Mouse (Mus musculus) midbrain, embryonic 15.5 days (tissue): Measurements from ENCODE around the gene Gbp9. TPM values are rescaled to one million over a fixed set of nuclear protein-coding genes. Genes with fewer than 3 reads are reported as not detected.
"Not testable (repeated sequence)": the region's sequence is repeated elsewhere in the genome, so short reads cannot be mapped to it uniquely, and the experiment has no call there.

ENCODE experiments used
- ATAC-seq: fragments of 200-750 bp; cut with Nextera tagmentation; replicated peaks from 2 replicates; pipeline ENCODE4 v1.8.0; 2017; ENCODE audit warnings: moderate TSS enrichment
- H3K27ac ChIP-seq: fragments of 300-500 bp; sonication (generic); 2 replicates; pipeline ENCODE4 v1.5.1; 2015; ENCODE audit warnings: mild to moderate bottlenecking, inconsistent platforms
- H3K27me3 ChIP-seq: fragments of 300-500 bp; sonication (generic); replicated peaks from 2 replicates; pipeline ENCODE4 v1.6.1; 2015; ENCODE audit warnings: inconsistent platforms
- H3K36me3 ChIP-seq: fragments of 300-500 bp; sonication (generic); replicated peaks from 2 replicates; pipeline ENCODE4 v1.6.1; 2015; ENCODE audit warnings: inconsistent platforms
- H3K4me1 ChIP-seq: fragments of 300-500 bp; sonication (generic); 2 replicates; pipeline ENCODE4 v1.6.1; 2015; ENCODE audit warnings: inconsistent platforms
- H3K4me2 ChIP-seq: fragments of 300-500 bp; sonication (generic); 2 replicates; pipeline ENCODE4 v1.6.1; 2015; ENCODE audit warnings: inconsistent platforms, mild to moderate bottlenecking, moderate library complexity
- H3K4me3 ChIP-seq: fragments of 300-500 bp; sonication (generic); 2 replicates; pipeline ENCODE4 v1.5.1; 2015; ENCODE audit warnings: mild to moderate bottlenecking, inconsistent platforms
- H3K9ac ChIP-seq: fragments of 300-500 bp; sonication (generic); 2 replicates; pipeline ENCODE4 v1.6.1; 2015; ENCODE audit warnings: mild to moderate bottlenecking, inconsistent platforms
- H3K9me3 ChIP-seq: fragments of 300-500 bp; sonication (generic); 2 replicates; pipeline ENCODE4 v1.6.1; 2016; ENCODE audit warnings: inconsistent platforms
- WGBS: fragments of 180-500 bp; shearing (Covaris S2); methylation state at CpG from one replicate; pipeline ENCODE4 v1.1.7; 2015; ENCODE audit warnings: mixed read lengths; 5-methylcytosine and 5-hydroxymethylcytosine counted together
- polyA plus RNA-seq: library from polyadenylated mRNA; unstranded; fragments of >200 nt; fragmentation: Nextera tagmentation; extraction: Ambion mirVana; gene quantifications from 2 replicates; pipeline ENCODE4 v1.2.1, GENCODE M21; 2015

Gbp9 gene
- 1.6 and 2.1 TPM in 2 replicates for polyA plus RNA-seq

GRCm38 (mm10) chr5:105139409-105140088 is at the start of gene Gbp9, which contains the start of the genes Gbp8 and Gbp4:
Gbp9 (minus strand) TSS chr5:105139539.
Gbp8 (minus strand) TSS chr5:105139540.
Gbp4 (minus strand) TSS chr5:105139586.
- not testable (repeated sequence) for ATAC-seq, H3K27me3 ChIP-seq, H3K27ac ChIP-seq, H3K4me1 ChIP-seq, H3K9me3 ChIP-seq, H3K4me3 ChIP-seq, H3K9ac ChIP-seq, H3K4me2 ChIP-seq, H3K36me3 ChIP-seq
- WGBS = 20% methylated on average over 2 of the region's 2 CpGs

DNA sequence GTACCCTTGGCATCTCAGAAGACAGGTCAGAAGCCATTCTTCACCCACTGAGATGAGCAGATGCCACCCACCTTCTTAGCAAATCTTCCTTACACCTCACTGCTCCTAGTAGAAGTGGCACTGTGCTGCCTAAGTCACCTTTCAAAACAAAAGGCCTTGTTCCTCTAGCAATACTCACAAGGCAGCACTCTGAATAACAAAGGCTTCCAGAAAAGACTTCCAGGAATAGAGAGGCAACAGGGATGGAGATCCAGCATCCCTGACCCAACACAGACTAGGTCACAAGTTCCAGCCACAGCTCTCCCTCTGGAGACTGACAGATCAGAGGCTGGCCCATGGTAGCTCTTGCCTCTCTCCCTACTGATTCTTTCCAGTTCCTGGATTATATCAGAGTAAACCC is 42.1 kb upstream of the Gbp9 start:
- no peak for ATAC-seq
- no peaks in the 10 kb centered on the region for H3K36me3 ChIP-seq
- H3K4me2 ChIP-seq = no peak overlapping the region
- no peak overlapping the region for H3K27ac ChIP-seq
- H3K4me3 ChIP-seq = no peak overlapping the region
- H3K9ac ChIP-seq = no peak overlapping the region
- H3K9me3 ChIP-seq = no peaks in the 10 kb centered on the region
- no peaks in the 10 kb centered on the region for H3K27me3 ChIP-seq
- no peaks in the 10 kb centered on the region for H3K4me1 ChIP-seq

DNA sequence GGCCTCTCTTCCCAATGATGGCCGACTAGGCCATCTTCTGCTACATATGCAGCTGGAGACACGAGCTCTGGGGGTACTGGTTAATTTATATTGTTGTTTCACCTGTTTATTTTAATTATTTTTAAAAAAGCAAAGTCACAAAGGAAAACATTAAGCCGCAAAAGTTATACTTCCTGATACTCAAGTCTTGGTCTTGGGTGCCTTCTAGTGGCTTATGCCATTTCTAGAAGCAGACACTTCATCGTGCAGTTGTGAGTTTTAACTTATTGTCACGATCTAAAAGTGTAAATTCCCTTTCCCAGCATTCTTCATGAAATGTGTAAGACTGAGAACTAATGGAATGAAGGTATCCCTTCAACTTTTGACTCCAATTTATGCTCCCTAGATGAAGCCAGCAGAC is 17.2 kb upstream of the Gbp9 start:
- Histone ChIP-seq H3K27me3 (no peaks in the 10 kb centered on the region), H3K27ac (no peak overlapping the region), H3K9ac (no peak overlapping the region), H3K36me3 (no peaks in the 10 kb centered on the region), H3K4me2 (no peak overlapping the region), H3K4me1 (no peaks in the 10 kb centered on the region), H3K9me3 (no peaks in the 10 kb centered on the region), H3K4me3 (no peak overlapping the region)
- ATAC-seq = no peak
- 88% methylated on average over 5 of the region's 5 CpGs for WGBS

DNA sequence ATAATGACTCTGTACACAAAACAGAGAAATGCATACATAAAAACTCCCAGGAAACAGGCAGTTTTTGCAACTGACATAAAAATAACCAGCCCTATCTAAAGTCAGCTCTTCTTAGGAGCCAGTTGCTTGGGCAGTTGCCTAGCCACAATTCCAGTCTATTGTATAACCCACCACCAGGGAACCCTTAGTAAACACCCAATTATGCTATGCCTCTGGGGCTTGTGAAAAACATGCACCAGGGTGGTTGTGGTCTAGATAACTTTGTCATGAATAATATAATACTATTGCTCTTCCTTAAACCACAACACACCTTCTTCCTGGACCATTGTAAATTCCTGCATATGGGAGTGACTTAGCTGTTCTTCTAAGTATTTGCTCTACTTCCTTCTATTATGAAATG is 14.7 kb upstream of the Gbp9 start:
- Histone ChIP-seq H3K4me3 (no peak overlapping the region), H3K9ac (no peak overlapping the region), H3K9me3 (no peaks in the 10 kb centered on the region), H3K4me2 (no peak overlapping the region), H3K4me1 (no peaks in the 10 kb centered on the region), H3K27me3 (no peaks in the 10 kb centered on the region), H3K36me3 (no peaks in the 10 kb centered on the region), H3K27ac (no peak overlapping the region)
- no peak for ATAC-seq

DNA sequence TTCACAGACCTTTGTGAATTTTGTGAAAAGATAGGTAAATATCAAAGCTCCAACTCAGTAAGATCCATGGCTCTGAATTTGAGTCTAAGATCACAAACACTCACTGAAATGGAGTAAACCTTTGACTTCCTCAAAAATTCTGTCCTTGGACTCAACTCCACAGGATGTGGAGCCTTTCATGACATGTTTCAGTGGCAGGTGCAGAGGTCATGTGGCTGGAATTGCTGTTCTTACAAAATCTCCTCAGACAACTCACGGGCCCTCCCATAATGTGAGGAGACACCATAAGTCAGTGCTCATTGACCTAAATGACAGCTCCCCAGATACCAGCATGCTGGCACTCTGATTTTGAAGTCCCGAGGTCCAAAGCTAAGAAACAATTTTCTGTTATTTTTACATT is 8.7 kb upstream of the Gbp9 start:
- H3K4me3 ChIP-seq, H3K36me3 ChIP-seq, ATAC-seq, H3K4me1 ChIP-seq, H3K27me3 ChIP-seq, H3K9ac ChIP-seq, H3K9me3 ChIP-seq, H3K27ac ChIP-seq, H3K4me2 ChIP-seq: not testable (repeated sequence)
- WGBS = 75% methylated on average over 2 of the region's 2 CpGs

DNA sequence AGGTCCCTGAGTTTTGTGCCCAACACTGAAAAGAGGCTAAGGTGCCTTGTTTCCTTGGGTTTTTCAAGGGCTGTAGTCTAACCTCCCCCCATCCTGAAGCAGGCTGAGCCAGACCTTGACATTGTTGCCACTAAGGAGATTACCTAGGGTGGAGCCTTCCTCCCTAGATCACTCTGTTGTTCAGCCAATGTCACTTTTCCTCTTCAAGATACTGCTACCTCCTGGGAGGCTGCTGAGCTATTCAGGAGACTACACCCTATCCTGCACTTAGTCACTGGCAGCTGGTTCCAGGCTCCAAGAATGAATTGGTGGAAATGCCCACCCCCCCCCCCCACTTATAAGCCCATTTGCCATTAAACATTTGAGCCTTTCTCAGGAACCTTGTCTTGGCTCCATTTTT is 7.1 kb upstream of the Gbp9 start:
- H3K36me3 ChIP-seq = no peaks in the 10 kb centered on the region
- no peak overlapping the region for H3K9ac ChIP-seq
- no peak for ATAC-seq

DNA sequence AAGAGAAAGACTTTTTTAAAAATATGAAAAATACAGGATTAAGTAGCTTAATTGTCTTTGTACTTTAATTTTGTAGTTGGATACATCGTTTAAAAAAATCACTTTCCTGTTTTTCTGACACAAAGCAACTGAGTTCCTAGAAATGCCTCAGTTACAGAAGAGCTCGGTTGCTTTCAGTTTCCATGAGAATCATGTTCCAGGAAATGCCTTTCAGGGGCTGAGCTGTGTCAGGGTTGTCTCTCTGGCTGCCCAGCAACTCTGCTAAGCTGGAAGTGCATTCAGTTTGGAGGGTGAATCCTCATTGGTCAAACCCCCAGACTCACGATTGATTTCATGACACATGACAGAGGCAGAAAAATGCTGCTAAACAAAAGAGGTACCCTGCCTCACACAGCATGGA is 6.4 kb upstream of the Gbp9 start:
- WGBS = 46% methylated on average over 3 of the region's 3 CpGs
- H3K36me3 ChIP-seq, H3K9ac ChIP-seq, H3K9me3 ChIP-seq, H3K4me2 ChIP-seq, ATAC-seq, H3K4me3 ChIP-seq, H3K4me1 ChIP-seq, H3K27me3 ChIP-seq, H3K27ac ChIP-seq: not testable (repeated sequence)

More for the DNA sequence above, 7.1 kb upstream of the Gbp9 start:
- no peak overlapping the region for H3K27ac ChIP-seq
- no peaks in the 10 kb centered on the region for H3K9me3 ChIP-seq
- H3K27me3 ChIP-seq = no peaks in the 10 kb centered on the region
- H3K4me3 ChIP-seq = no peak overlapping the region
- H3K4me2 ChIP-seq = no peak overlapping the region
- no peaks in the 10 kb centered on the region for H3K4me1 ChIP-seq

DNA sequence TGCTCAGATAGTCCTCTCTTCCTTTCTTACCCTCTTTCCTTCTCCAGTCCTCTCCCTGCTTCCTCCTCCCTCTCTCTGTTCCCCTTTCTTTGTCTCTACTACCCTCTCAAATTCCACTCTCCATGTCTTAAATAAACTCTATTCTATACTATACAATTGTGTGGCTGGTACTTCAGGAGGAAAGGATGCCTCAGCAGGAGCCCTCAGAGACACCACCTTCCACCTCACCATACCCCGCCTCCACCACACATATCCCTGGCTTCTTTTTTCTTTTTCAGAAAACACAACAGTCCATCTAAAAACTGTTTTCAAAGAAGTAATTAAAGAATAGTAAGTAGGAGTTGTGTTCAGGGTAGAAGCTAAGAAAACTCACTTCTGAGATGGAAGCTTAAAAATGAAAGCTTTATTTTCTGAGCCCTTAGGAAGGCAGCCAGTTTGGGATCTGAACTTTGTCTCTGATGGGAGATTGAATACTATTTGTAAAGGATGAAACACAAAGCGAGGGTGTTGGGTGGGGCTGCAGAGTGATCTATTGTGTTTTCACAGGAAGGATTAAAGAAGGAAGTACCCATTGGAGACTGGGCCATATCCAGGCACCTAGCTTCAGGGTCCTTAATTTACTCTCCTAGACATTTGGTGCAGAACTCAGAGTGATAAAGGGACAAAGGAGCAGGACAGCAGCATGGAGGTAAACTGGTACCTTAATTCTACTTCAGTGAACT is 911 bp upstream of the Gbp9 start:
- 41% methylated on average over 2 of the region's 2 CpGs for WGBS
- not testable (repeated sequence) for H3K4me1 ChIP-seq, ATAC-seq, H3K27me3 ChIP-seq, H3K36me3 ChIP-seq, H3K27ac ChIP-seq, H3K9ac ChIP-seq, H3K4me2 ChIP-seq, H3K9me3 ChIP-seq, H3K4me3 ChIP-seq

DNA sequence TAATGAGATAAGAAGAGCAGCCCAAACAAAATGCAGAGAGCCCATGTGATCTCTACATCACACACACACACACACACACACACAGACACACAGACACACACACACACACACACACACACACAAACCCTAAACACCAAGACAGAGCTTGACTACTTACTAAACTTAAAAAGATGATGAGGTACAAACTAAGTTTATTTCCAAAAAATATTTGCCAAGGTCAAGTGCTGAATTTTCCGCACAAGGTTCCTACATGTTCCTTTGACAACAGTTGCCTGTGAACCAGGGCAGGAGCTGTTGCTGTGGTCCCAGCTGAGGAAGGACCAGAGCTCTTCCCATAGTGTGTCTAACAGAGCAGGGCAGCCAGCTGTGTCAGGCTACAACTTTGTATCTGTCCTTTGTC is 433 bp downstream of the Gbp9 start:
- no peaks in the 10 kb centered on the region for H3K4me1 ChIP-seq
- no peak overlapping the region for H3K4me3 ChIP-seq
- H3K36me3 ChIP-seq = no peaks in the 10 kb centered on the region
- WGBS = 89% methylated on average over 1 of the region's 1 CpGs
- no peak overlapping the region for H3K27ac ChIP-seq
- no peaks in the 10 kb centered on the region for H3K27me3 ChIP-seq
- H3K9ac ChIP-seq = no peak overlapping the region
- no peaks in the 10 kb centered on the region for H3K9me3 ChIP-seq
- ATAC-seq = no peak
- H3K4me2 ChIP-seq = no peak overlapping the region

- H3K27ac ChIP-seq, H3K4me1 ChIP-seq, H3K9me3 ChIP-seq, H3K36me3 ChIP-seq, H3K4me3 ChIP-seq, H3K9ac ChIP-seq, H3K4me2 ChIP-seq, ATAC-seq, H3K27me3 ChIP-seq: not testable (repeated sequence)
- 79% methylated on average over 3 of the region's 3 CpGs for WGBS
These were observed 2.5 kb downstream of the Gbp9 start for GRCm38 (mm10) chr5:105136706-105137304.

GRCm38 (mm10) chr5:105121731-105122130 is 17.6 kb downstream of the Gbp9 start:
- H3K4me2 ChIP-seq, H3K27me3 ChIP-seq, H3K4me1 ChIP-seq, H3K4me3 ChIP-seq, H3K9me3 ChIP-seq, H3K27ac ChIP-seq, ATAC-seq, H3K9ac ChIP-seq, H3K36me3 ChIP-seq: not testable (repeated sequence)
- WGBS = 78% methylated on average over 6 of the region's 6 CpGs

DNA sequence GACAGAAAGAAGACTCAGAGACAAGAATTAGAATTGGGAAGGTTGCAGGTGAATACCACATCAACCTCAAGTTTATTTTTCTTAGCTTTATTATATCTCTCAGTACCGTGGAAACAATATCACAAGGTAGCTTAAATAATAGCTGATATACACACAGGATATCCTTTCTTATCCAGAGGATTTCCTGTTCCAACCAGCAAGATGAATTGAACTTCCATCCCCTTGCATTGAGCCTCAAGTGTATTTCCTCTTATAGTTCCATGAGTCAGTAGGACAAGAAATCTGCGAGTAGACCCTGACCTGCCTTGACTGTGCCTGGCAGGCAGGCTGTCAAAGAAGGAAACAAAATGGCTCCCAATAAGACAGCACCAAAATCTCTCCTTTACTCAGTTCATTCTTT is 23.6 kb downstream of the Gbp9 start:
- no peak overlapping the region for H3K4me3 ChIP-seq
- H3K4me2 ChIP-seq = no peak overlapping the region
- no peaks in the 10 kb centered on the region for H3K4me1 ChIP-seq
- no peak overlapping the region for H3K27ac ChIP-seq
- no peak for ATAC-seq
- 86% methylated on average over 2 of the region's 2 CpGs for WGBS
- H3K36me3 ChIP-seq = no peaks in the 10 kb centered on the region
- H3K9me3 ChIP-seq = no peaks in the 10 kb centered on the region
- H3K27me3 ChIP-seq = no peaks in the 10 kb centered on the region
- no peak overlapping the region for H3K9ac ChIP-seq

- no peak overlapping the region for H3K4me2 ChIP-seq
- no peaks in the 10 kb centered on the region for H3K27me3 ChIP-seq
- no peak overlapping the region for H3K27ac ChIP-seq
- H3K36me3 ChIP-seq = no peaks in the 10 kb centered on the region
- H3K9me3 ChIP-seq = no peaks in the 10 kb centered on the region
- WGBS = 85% methylated on average over 2 of the region's 2 CpGs
- no peak overlapping the region for H3K9ac ChIP-seq
- no peak for ATAC-seq
- no peak overlapping the region for H3K4me3 ChIP-seq
- no peaks in the 10 kb centered on the region for H3K4me1 ChIP-seq
These were observed 24.6 kb downstream of the Gbp9 start for GRCm38 (mm10) chr5:105114696-105115095.
